Mouse (Mus musculus): Measurements from ENCODE around the gene Cdk6.

DNA sequence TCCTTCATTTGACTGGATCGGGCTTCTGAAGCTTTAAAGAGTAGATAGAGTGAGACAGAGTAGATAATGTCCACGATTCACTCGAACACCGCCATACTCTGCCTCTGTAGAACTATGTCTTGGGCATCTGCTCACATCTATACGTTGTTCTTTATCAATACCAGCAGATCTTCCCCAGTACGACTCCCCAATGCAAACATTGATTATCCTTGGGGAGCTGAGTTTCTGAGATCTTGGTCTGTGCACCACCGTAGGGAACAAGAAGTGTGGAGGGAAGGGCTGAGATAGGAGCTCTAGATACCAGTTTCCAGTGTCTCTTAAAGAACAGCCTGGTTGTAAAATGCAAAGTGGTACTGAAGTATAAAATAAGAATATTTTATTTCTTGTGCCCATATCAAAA lies 141.2 kb downstream of the Cdk6 start:
- TF ChIP-seq POLR2A (IDR thresholded peaks at IDR 0.05; ENCODE audit: insufficient read depth, low read length) (no peak), CTCF (IDR thresholded peaks at IDR 0.05; ENCODE audit: low read depth, low read length) (no peak), EP300 (IDR thresholded peaks at IDR 0.05; ENCODE audit: insufficient read depth, low read depth, low read length) (no peak)
